Mouse (Mus musculus): ENCODE measurements around the gene Zfp648. TPM values are rescaled to one million over a fixed set of nuclear protein-coding genes. Genes with fewer than 3 reads are reported as not detected.

Zfp648 gene
- 0.45 and 0.88 TPM in 2 replicates for polyA plus RNA-seq (2021; fragmentation: Nextera tagmentation)
- long read RNA-seq, experiment 1 = 0 reads
- long read RNA-seq, experiment 2, partial matches to known transcripts = 0 of 3 reads
- long read RNA-seq, experiment 2, other reads (novel, unspliced or antisense) = 3 of 3 reads

GRCm38 (mm10) chr1:154200955-154201722 is at the start of gene Zfp648:
TSS of gene Zfp648 (plus strand) at chr1:154201187.

